Mouse (Mus musculus): ENCODE measurements around the gene Kif15.

GRCm38 (mm10) chr9:122922936-122923381 lies 27.9 kb upstream of the Kif15 start, which contains the start of gene Zfp105:
- no peak for TF ChIP-seq GATA1 (IDR thresholded peaks at IDR 0.05; ENCODE audit: low read length)
- no peak for TF ChIP-seq TAL1 (IDR thresholded peaks at IDR 0.05; ENCODE audit: low read length)
